Mouse (Mus musculus) gastrocnemius, postnatal 10 days (tissue): ENCODE data around the gene Rpl22. TPM values are rescaled to one million over a fixed set of nuclear protein-coding genes. Genes with fewer than 3 reads are reported as not detected.

Experiments used
- DNase-seq: peaks from one replicate; pipeline ENCODE4 v3.0.0; 2021; ENCODE audit warnings: mixed read lengths
- total RNA-seq, 2 experiments: library from RNA; stranded (reverse); gene quantifications; 2 replicates each; pipeline ENCODE4 v1.2.3; 2021

Rpl22 gene
- total RNA-seq, 2 experiments from 2014 or later, result 305 to 332 TPM

GRCm38 (mm10) chr4:152338419-152339292 lies 13.1 kb downstream of the Rpl22 start, which contains the start of gene Chd5:
TSS of gene Chd5 (plus strand) at chr4:152338651.
- no peak for DNase-seq

DNA sequence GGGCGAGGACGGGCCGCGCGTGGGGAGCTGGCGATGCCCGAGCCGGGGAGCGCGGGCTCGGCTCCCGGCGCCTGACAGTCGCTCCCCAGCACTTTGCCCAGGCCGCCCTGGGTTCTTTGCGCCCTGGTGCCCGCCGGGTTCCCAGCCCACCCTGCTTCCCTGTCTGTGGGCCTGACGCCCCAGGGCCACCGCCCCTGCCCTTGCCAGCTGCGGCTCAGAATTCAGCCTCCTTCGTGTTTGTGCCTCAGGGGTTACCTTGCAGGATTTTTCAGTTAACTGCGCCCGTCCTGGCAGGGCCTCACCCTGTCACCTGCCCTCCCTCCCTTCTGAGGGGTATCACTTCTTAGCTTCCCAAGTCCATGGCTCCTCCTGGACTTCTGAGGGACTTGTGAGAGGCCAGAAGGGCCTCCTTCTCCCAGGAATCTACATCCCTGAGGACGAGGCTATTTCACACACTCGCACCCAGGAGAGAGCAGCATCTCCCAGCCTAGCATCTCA lies 13.8 kb downstream of the Rpl22 start:
- DNase-seq, result no peak

DNA sequence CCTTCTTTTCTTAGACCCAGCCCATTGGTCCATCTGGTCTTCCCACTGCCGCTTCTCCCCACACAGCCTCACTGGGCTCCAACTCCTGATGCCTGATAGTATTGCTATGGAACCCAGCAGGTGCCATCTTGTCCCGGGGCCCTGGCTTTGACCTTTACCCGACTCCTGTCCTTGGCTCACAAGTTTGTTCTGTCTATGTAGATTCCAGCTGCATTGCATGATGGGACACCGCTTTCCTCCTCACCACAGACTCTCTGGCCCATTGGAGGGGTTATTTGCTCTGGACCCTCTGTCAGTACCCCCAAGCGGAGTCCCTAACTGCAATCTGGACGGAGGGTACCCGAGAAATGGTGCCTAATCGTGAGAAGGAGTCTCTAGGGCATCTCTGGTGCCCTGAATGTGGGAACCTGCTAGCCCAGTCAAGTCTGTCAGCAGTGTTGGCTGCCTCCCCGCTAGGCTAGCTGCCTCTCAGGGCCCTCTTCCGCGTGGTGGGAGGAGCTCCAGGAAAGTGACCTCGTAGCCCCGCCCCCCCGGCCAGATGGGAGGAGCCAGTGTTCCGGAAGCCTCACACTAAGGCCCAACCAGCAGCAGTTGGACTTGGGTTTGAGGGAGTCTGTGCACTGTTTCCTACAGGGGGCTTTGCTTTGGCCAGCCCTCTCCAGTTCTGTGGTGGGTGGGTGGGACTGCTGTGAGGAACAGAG lies 15.2 kb downstream of the Rpl22 start:
- DNase-seq, result no peak

DNA sequence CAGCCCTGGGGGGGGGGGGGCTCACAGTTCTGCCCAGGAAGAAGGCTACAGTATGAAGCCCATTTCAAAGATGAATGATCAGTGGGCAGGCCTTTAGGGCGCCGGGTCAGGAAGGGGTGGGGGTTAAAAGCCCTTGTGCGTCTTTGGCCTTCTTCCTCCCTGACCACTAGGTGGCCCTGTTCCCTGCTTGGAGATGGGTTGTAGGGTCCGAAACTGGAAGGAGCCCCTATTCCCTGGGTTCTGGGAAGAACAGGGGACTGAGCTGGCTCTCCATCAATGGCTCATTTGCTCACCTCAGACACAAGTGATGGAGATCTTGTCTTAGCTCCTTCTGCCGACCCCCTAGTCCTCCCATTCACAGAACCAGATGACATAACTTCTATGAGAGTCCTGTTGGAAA lies 17.8 kb downstream of the Rpl22 start:
- DNase-seq, result no peak

DNA sequence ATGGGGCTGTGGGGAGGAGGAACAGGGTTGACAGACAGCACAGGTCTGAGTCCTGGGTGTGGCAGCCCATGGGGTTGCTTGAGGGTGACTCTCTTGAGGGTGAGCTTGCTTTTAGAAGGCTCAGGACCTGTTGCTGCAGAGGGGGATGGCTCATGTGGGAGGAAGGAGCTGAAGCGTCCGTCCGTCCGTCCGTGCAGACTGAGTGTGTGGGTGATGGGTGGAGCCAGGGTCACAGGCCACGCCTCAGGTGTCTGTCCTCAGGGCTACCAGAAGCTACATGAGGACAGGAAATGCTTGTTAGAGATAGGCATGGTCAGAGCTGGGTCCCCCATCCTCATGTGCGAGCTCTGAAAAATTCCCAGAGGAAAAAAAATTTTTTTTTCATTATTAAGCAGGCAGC lies 19.1 kb downstream of the Rpl22 start:
- DNase-seq, result no peak

DNA sequence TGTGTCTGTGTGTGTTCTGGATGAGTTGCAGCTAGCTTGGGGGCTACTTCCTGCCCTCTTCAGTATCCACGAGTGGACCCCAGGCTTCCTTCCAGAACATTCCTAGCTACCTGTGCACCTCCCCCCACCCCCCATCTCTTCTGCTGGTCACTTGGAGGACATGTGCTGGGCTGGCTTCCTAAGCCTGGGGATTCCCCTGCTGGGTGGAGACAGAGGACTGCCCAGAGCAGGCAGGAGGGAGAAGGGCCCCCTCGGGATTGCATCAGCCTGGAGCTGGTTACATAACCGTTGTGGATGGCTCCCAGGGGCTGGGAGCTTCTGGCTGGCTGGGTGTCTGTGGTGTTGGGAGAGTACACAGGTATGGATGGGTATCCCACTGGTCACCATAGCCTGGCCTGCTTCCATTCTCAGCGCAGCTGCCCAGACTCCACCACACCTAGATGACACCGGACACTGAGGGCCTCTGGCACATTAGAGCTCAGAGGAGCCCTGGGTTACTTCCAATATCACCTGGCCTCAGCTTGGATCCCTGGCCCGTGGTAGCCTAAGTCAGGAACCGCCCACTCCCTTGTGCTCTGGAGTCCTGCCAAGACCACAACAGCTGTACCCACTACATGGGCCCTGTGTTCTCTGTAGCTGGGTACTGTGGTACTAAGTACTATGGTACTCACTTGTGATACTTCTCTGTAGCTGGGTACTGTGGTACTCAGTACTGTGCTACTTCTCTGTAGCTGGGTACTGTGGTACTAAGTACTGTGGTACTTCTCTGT lies 19.8 kb downstream of the Rpl22 start:
- no peak for DNase-seq

- DNase-seq, result no peak
These were observed 24.4 kb downstream of the Rpl22 start for GRCm38 (mm10) chr4:152349837-152350381.

DNA sequence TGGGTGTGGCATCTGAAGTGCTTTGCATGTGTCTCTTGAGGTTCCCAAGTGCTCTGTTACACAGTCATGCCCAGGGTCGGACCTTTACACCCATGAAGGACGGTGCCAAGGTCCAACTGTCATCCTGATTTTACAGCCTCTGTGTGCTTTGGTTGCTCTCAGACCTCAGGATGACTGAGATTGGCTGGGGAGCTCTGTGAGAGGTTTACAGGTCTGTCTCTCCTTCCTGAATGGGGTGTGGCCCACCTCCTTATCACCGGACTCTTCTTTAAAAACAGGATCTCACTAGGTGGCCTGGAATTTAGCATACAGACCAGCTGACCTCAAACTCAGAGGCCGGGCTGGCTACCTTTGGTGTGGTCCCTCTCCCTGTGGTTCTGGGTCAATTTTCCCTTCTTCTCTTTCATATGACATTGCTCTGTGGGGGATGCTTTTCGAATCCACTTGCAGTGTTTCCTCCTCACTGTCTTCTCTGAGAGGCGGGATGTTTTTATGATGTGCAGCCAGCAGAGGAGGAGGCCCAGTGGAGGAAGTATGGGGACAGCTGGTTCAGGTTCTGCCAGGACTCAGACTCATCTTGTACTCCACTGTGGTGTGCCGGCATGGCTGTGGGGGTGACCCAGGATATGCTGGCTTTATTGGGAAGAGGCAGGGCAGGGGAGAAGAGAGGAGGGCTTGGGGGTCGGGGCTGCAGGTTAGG lies 25.3 kb downstream of the Rpl22 start:
- DNase-seq, result no peak

GRCm38 (mm10) chr4:152351422-152352305 lies 26.1 kb downstream of the Rpl22 start:
- no peak for DNase-seq

GRCm38 (mm10) chr4:152353886-152354637 lies 28.5 kb downstream of the Rpl22 start:
- no peak for DNase-seq

- DNase-seq, result no peak
These were observed 30.1 kb downstream of the Rpl22 start for GRCm38 (mm10) chr4:152355672-152356071.

DNA sequence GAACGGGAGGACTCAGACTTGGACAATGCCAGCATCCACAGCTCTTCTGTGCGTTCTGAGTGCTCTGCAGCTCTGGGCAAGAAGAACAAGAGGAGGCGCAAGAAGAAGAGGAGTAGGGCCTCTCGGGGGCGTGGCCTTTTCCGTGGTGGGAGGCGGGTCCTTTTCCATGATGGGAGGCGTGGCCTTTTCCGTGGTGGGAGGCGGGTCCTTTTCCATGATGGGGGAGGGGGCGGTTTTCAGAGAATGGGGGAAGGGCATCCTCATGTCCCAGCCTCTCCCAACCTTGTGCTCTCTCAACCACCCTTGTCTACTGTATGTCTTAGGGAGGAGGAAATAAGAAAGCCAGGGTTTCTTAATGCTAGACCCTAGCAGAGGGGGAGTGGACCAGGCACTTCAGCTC lies 34.2 kb downstream of the Rpl22 start:
- DNase-seq, result no peak

GRCm38 (mm10) chr4:152360855-152361254 lies 35.3 kb downstream of the Rpl22 start:
- DNase-seq, result peak; percentile 25

- DNase-seq, result no peak
These were observed 36.6 kb downstream of the Rpl22 start for GRCm38 (mm10) chr4:152362180-152362579.

DNA sequence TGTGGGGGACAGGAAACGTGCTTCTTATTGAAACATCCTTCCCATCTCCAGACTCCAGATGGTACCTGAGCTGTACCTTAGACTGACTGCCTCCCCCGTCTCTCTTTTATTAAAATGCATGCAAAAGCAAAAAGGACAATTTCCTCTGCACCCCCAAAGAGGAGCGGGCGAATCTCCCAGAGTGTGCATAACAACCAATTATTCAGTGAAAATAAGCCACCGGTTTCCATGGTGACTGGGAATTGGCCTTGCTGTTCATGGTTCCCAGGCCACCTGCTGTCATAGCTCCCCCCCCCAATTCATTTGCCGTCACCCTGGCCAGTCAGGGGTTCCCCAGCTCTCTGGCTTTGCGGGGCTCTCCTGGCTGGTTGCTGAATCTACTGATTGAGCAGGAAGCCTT lies 39.7 kb downstream of the Rpl22 start:
- no peak for DNase-seq

- no peak for DNase-seq
These were observed 57.1 kb downstream of the Rpl22 start for GRCm38 (mm10) chr4:152382528-152383252.
